Mouse (Mus musculus) MEL (cell line): ENCODE data around the gene Ptpdc1. TPM values are rescaled to one million over a fixed set of nuclear protein-coding genes. Genes with fewer than 3 reads are reported as not detected.

Experiments
- DNase-seq: peaks from one replicate; pipeline ENCODE4 v3.0.0; 2011; ENCODE audit warnings: low read depth, low spot score
- H3K27ac ChIP-seq: 2 replicates; pipeline ENCODE4 v1.5.1; 2012; ENCODE audit warnings: low read depth, mild to moderate bottlenecking, control low read depth, low read length, moderate library complexity; ENCODE audit not compliant: control insufficient read depth
- H3K27me3 ChIP-seq, 2 experiments: fragments of 150-350 bp in 1 of 2; sonication (generic) in 1 of 2; 2 replicates each; pipeline ENCODE4 v1.6.1; 2012; ENCODE audit warnings: low read length in 2 of 2, mild to moderate bottlenecking in 2 of 2, improper control_type of control experiment in 1 of 2, moderate library complexity in 1 of 2; ENCODE audit not compliant: insufficient read depth in 2 of 2, control insufficient read depth in 1 of 2
- H3K36me3 ChIP-seq, 2 experiments: 2 replicates each; pipeline ENCODE4 v1.6.1; 2012 to 2014; ENCODE audit warnings: low read length in 2 of 2, improper control_type of control experiment in 1 of 2, inconsistent platforms in 1 of 2, mild to moderate bottlenecking in 1 of 2; ENCODE audit not compliant: insufficient read depth in 2 of 2, control insufficient read depth in 1 of 2
- H3K4me1 ChIP-seq, 2 experiments: fragments of 150-350 bp in 1 of 2; sonication (generic) in 1 of 2; 2 replicates each; pipeline ENCODE4 v1.6.1; 2012; ENCODE audit warnings: low read length in 2 of 2, improper control_type of control experiment in 1 of 2, mild to moderate bottlenecking in 1 of 2; ENCODE audit not compliant: insufficient read depth in 2 of 2, control insufficient read depth in 1 of 2
- H3K4me3 ChIP-seq, 2 experiments: fragments of 150-350 bp in 1 of 2; sonication (generic) in 1 of 2; 2 replicates each; pipeline ENCODE4 v1.5.1; 2012; ENCODE audit warnings: low read depth in 2 of 2, low read length in 2 of 2, mild to moderate bottlenecking in 2 of 2, moderate library complexity in 2 of 2, control low read depth in 1 of 2, improper control_type of control experiment in 1 of 2; ENCODE audit not compliant: control insufficient read depth in 1 of 2, insufficient read depth in 1 of 2
- H3K79me2 ChIP-seq: 2 replicates; pipeline ENCODE4 v1.6.1; 2012; ENCODE audit warnings: mild to moderate bottlenecking, low read length, moderate library complexity; ENCODE audit not compliant: control insufficient read depth, poor library complexity, insufficient read depth
- H3K9ac ChIP-seq: 2 replicates; pipeline ENCODE4 v1.6.1; 2012; ENCODE audit warnings: low read depth, mild to moderate bottlenecking, control low read depth, low read length, moderate library complexity; ENCODE audit not compliant: control insufficient read depth, poor library complexity, severe bottlenecking
- H3K9me3 ChIP-seq: fragments of 150-350 bp; sonication (generic); replicated peaks from 2 replicates; pipeline ENCODE4 v1.6.1; 2012; ENCODE audit warnings: mild to moderate bottlenecking, low read length, improper control_type of control experiment, moderate library complexity; ENCODE audit not compliant: insufficient read depth
- CHD1 ChIP-seq: IDR thresholded peaks from 2 replicates; pipeline ENCODE4 v1.6.1; 2012; ENCODE audit warnings: low read depth, mild to moderate bottlenecking, inconsistent platforms, low read length, improper control_type of control experiment
- CHD2 ChIP-seq: IDR thresholded peaks from 2 replicates; pipeline ENCODE4 v1.6.1; 2011; ENCODE audit warnings: low read length, improper control_type of control experiment
- EP300 ChIP-seq, 2 experiments: IDR thresholded peaks; 2 replicates each; pipeline ENCODE4 v1.6.1; 2011; ENCODE audit warnings: improper control_type of control experiment in 2 of 2, low read length in 2 of 2, low read depth in 1 of 2, mild to moderate bottlenecking in 1 of 2
- GATA1 ChIP-seq: IDR thresholded peaks from 2 replicates; pipeline ENCODE4 v1.6.1; 2011; ENCODE audit warnings: low read depth, low read length, improper control_type of control experiment
- HCFC1 ChIP-seq: IDR thresholded peaks from 2 replicates; pipeline ENCODE4 v1.6.1; 2012; ENCODE audit warnings: low read depth, mild to moderate bottlenecking, inconsistent platforms, low read length, improper control_type of control experiment, moderate library complexity
- JUND ChIP-seq: IDR thresholded peaks from 2 replicates; pipeline ENCODE4 v1.6.1; 2011; ENCODE audit warnings: low read depth, mild to moderate bottlenecking, improper control_type of control experiment, low read length
- KAT2A ChIP-seq: conservative IDR thresholded peaks from 2 replicates; pipeline ENCODE4 v1.6.1; 2012; ENCODE audit warnings: low read depth, low read length, improper control_type of control experiment, inconsistent platforms
- MAFK ChIP-seq: IDR thresholded peaks from 2 replicates; pipeline ENCODE4 v1.6.1; 2011; ENCODE audit warnings: low read depth, mild to moderate bottlenecking, low read length, improper control_type of control experiment, borderline replicate concordance
- MEF2A ChIP-seq: IDR thresholded peaks from 2 replicates; pipeline ENCODE4 v1.6.1; 2014; ENCODE audit warnings: low read depth, mild to moderate bottlenecking, inconsistent platforms, low read length, improper control_type of control experiment; ENCODE audit not compliant: poor library complexity, insufficient replicate concordance, severe bottlenecking; ENCODE audit errors: extremely low read depth
- MXI1 ChIP-seq: IDR thresholded peaks from 2 replicates; pipeline ENCODE4 v1.6.1; 2011; ENCODE audit warnings: mild to moderate bottlenecking, low read depth, low read length, improper control_type of control experiment
- MYC ChIP-seq: IDR thresholded peaks from 2 replicates; pipeline ENCODE4 v1.6.1; 2011; ENCODE audit warnings: low read depth, mild to moderate bottlenecking, low read length, improper control_type of control experiment, moderate library complexity
- NRF1 ChIP-seq: IDR thresholded peaks from 2 replicates; pipeline ENCODE4 v1.6.1; 2014; ENCODE audit warnings: low read depth, mild to moderate bottlenecking, inconsistent platforms, low read length, improper control_type of control experiment, moderate library complexity; ENCODE audit not compliant: poor library complexity, insufficient read depth, severe bottlenecking
- POLR2A ChIP-seq, 2 experiments: IDR thresholded peaks; 2 replicates each; pipeline ENCODE4 v1.6.1; 2011 to 2012; ENCODE audit warnings: low read length in 2 of 2, mild to moderate bottlenecking in 2 of 2, control low read depth in 1 of 2, improper control_type of control experiment in 1 of 2, low read depth in 1 of 2, moderate library complexity in 1 of 2; ENCODE audit not compliant: control insufficient read depth in 1 of 2, insufficient read depth in 1 of 2, poor library complexity in 1 of 2
- POLR2AphosphoS2 ChIP-seq: IDR thresholded peaks from 2 replicates; pipeline ENCODE4 v1.6.1; 2011; ENCODE audit warnings: low read length, improper control_type of control experiment
- POLR2AphosphoS5 ChIP-seq: IDR thresholded peaks from 2 replicates; pipeline ENCODE4 v1.6.1; 2012; ENCODE audit warnings: low read depth, borderline replicate concordance, mild to moderate bottlenecking, inconsistent platforms, low read length, moderate library complexity, mixed read lengths
- RCOR1 ChIP-seq: IDR thresholded peaks from 2 replicates; pipeline ENCODE4 v1.6.1; 2012; ENCODE audit warnings: low read depth, mild to moderate bottlenecking, inconsistent platforms, low read length, improper control_type of control experiment
- SIN3A ChIP-seq: IDR thresholded peaks from 2 replicates; pipeline ENCODE4 v1.6.1; 2012; ENCODE audit warnings: low read length, improper control_type of control experiment, inconsistent platforms
- SMC3 ChIP-seq: IDR thresholded peaks from 2 replicates; pipeline ENCODE4 v1.6.1; 2011; ENCODE audit warnings: low read depth, low read length, improper control_type of control experiment
- TAL1 ChIP-seq: IDR thresholded peaks from 2 replicates; pipeline ENCODE4 v1.6.1; 2012; ENCODE audit warnings: mild to moderate bottlenecking, inconsistent platforms, low read length, moderate library complexity, mixed read lengths
- TCF12 ChIP-seq: IDR thresholded peaks from 2 replicates; pipeline ENCODE4 v1.6.1; 2014; ENCODE audit warnings: low read depth, mild to moderate bottlenecking, inconsistent platforms, low read length, improper control_type of control experiment, moderate library complexity
- ZC3H11A ChIP-seq: IDR thresholded peaks from 2 replicates; pipeline ENCODE4 v1.6.1; 2012; ENCODE audit warnings: low read depth, mild to moderate bottlenecking, inconsistent platforms, low read length, improper control_type of control experiment
- ZMIZ1 ChIP-seq: IDR thresholded peaks from 2 replicates; pipeline ENCODE4 v1.6.1; 2012; ENCODE audit warnings: low read depth, mild to moderate bottlenecking, inconsistent platforms, low read length, improper control_type of control experiment, moderate library complexity
- ZNF384 ChIP-seq: IDR thresholded peaks from 2 replicates; pipeline ENCODE4 v1.6.1; 2012; ENCODE audit warnings: low read depth, mild to moderate bottlenecking, inconsistent platforms, low read length, improper control_type of control experiment
- polyA plus RNA-seq, 2 experiments: library from polyadenylated mRNA; stranded (reverse) in 1 of 2; unstranded in 1 of 2; fragments of >175 nt in 1 of 2; fragments of >200 nt in 1 of 2; gene quantifications; 2 replicates each; pipeline versions ENCODE4 v1.2.1 to v1.2.4; 2012; ENCODE audit warnings: low replicate concordance in 2 of 2, low read depth in 1 of 2; ENCODE audit not compliant: insufficient read length in 2 of 2, insufficient read depth in 1 of 2, missing spikeins in 1 of 2
- total RNA-seq: library from RNA; depleted of rRNA; stranded (reverse); fragments of 300-350 nt; gene quantifications from 2 replicates; pipeline ENCODE4 v1.2.3, GENCODE M21; 2012

Ptpdc1 gene
- total and polyA plus RNA-seq, 3 experiments, result 3.3 to 7.6 TPM; not detected in 1

- 0 out of 2 replicates have a peak, but pooled peaks have one; percentile 16 for TF ChIP-seq POLR2AphosphoS2
- no peak for TF ChIP-seq CHD2
- peak; percentile 79 for TF ChIP-seq SIN3A
- no peak for TF ChIP-seq POLR2AphosphoS5
- TF ChIP-seq RCOR1, result no peak; the same call in 1 of the 2 replicates
- no peak for TF ChIP-seq MAFK
- no peak for TF ChIP-seq ZNF384
- peak; percentile 42; the same call in 1 of the 2 replicates for TF ChIP-seq TCF12
- peak; percentile 92 for TF ChIP-seq MXI1
- no peak for TF ChIP-seq CHD1
- TF ChIP-seq MYC, result peak; percentile 97
- no peak for TF ChIP-seq JUND
- no peak for TF ChIP-seq GATA1
- TF ChIP-seq KAT2A, result no peak; the same call in 1 of the 2 replicates
- TF ChIP-seq HCFC1, result 0 out of 2 replicates have a peak, but pooled peaks have one; percentile 44
- no peak for TF ChIP-seq TAL1
- TF ChIP-seq ZC3H11A, result no peak
- peak in 1 of 2 experiments; percentile 59; a peak in 2 of 4 replicates for TF ChIP-seq POLR2A (IDR thresholded peaks at IDR 0.05; ENCODE audit: control insufficient read depth in 1 of 2, insufficient read depth in 1 of 2, low read depth in 1 of 2, low read length in 2 of 2, poor library complexity in 1 of 2)
- 0 out of 2 replicates have a peak, but pooled peaks have one; percentile 15 for TF ChIP-seq NRF1
- TF ChIP-seq SMC3, result no peak
- TF ChIP-seq ZMIZ1, result no peak
- no peak for TF ChIP-seq MEF2A
- TF ChIP-seq, all 39 proteins: peak for 15
These were observed 73.0 kb downstream of the Ptpdc1 start (continued) for GRCm38 (mm10) chr13:48552181-48553090.

- Histone ChIP-seq H3K9me3 (no peaks in the 10 kb centered on the region), H3K4me3 (no peak overlapping the region), H3K27ac (no peak overlapping the region), H3K36me3 (peaks cover 0 to 42% of the 10 kb centered on the region in 2 experiments; a peak in 3 of 4 replicates)
- TF ChIP-seq CHD1 (no peak), EP300 (IDR thresholded peaks at IDR 0.05; ENCODE audit: low read depth in 1 of 2, low read length in 2 of 2) (no peak), RCOR1 (no peak)
- TF ChIP-seq, all 39 proteins: peak for 0
- H3K27me3 ChIP-seq, result no peaks in the 10 kb centered on the region
- peaks cover 10 to 42% of the 10 kb centered on the region in 2 experiments for H3K4me1 ChIP-seq
- peaks cover 31% of the 10 kb centered on the region for H3K79me2 ChIP-seq
- peak; percentile 34 for DNase-seq
- H3K9ac ChIP-seq, result no peak overlapping the region
These were observed 77.2 kb downstream of the Ptpdc1 start for GRCm38 (mm10) chr13:48548296-48548695.
